Mouse (Mus musculus) hindbrain, postnatal 0 days (tissue): ENCODE data around the gene Tmem243. TPM values are rescaled to one million over a fixed set of nuclear protein-coding genes. Genes with fewer than 3 reads are reported as not detected.
"Not testable (repeated sequence)": the region's sequence is repeated elsewhere in the genome, so short reads cannot be mapped to it uniquely, and the experiment has no call there.

Experiments
- ATAC-seq: fragments of 200-750 bp; cut with Nextera tagmentation; 2 replicates; pipeline ENCODE4 v1.8.0; 2017; ENCODE audit warnings: mild to moderate bottlenecking, moderate TSS enrichment, moderate library complexity
- DNase-seq: peaks from one replicate; pipeline ENCODE4 v3.0.0-alpha.2; 2015; ENCODE audit warnings: low spot score
- H3K27ac ChIP-seq: fragments of 300-500 bp; sonication (generic); 2 replicates; pipeline ENCODE4 v1.5.1; 2014; ENCODE audit warnings: mild to moderate bottlenecking
- H3K27me3 ChIP-seq: fragments of 300-500 bp; sonication (generic); 2 replicates; pipeline ENCODE4 v1.6.1; 2014; ENCODE audit warnings: low read length, mixed read lengths; ENCODE audit not compliant: insufficient read depth
- H3K36me3 ChIP-seq: fragments of 300-500 bp; sonication (generic); 2 replicates; pipeline ENCODE4 v1.6.1; 2014; ENCODE audit warnings: low read length, mixed read lengths; ENCODE audit not compliant: insufficient read depth
- H3K4me1 ChIP-seq: fragments of 300-500 bp; sonication (generic); 2 replicates; pipeline ENCODE4 v1.6.1; 2014; ENCODE audit warnings: antibody characterized with exemption, low read length, mixed read lengths; ENCODE audit not compliant: insufficient read depth
- H3K4me2 ChIP-seq: fragments of 300-500 bp; sonication (generic); 2 replicates; pipeline ENCODE4 v1.6.1; 2014; ENCODE audit warnings: low read depth, mild to moderate bottlenecking, low read length, moderate library complexity, mixed read lengths
- H3K4me3 ChIP-seq: fragments of 300-500 bp; sonication (generic); 2 replicates; pipeline ENCODE4 v1.5.1; 2014; ENCODE audit warnings: low read length
- H3K9ac ChIP-seq: fragments of 300-500 bp; sonication (generic); replicated peaks from 2 replicates; pipeline ENCODE4 v1.6.1; 2014; ENCODE audit warnings: mild to moderate bottlenecking, low read length, moderate library complexity, mixed read lengths
- H3K9me3 ChIP-seq: fragments of 300-500 bp; sonication (generic); 2 replicates; pipeline ENCODE4 v1.6.1; 2016; ENCODE audit warnings: low read length, mixed read lengths
- CTCF ChIP-seq: IDR thresholded peaks from 2 replicates; pipeline ENCODE4 v1.5.1; 2016; ENCODE audit warnings: antibody characterized with exemption, control low read depth, low read depth
- WGBS: fragments of 180-500 bp; shearing (Covaris S2); extraction: QIAGEN DNeasy Blood & Tissue Kit; methylation state at CpG from one replicate; pipeline ENCODE4 v1.1.7; 2014; 5-methylcytosine and 5-hydroxymethylcytosine counted together
- polyA plus RNA-seq: library from polyadenylated mRNA; unstranded; fragments of >200 nt; fragmentation: Nextera tagmentation; extraction: Ambion mirVana; gene quantifications from 2 replicates; pipeline ENCODE4 v1.2.1, GENCODE M21; 2015
- total RNA-seq: library from RNA; depleted of rRNA; stranded (reverse); fragments of >200 nt; gene quantifications from 2 replicates; pipeline ENCODE4 v1.2.3, GENCODE M21; 2014; rRNA removed

Tmem243 gene
- total and polyA plus RNA-seq, 2 experiments from 2014 or later = 6.2 to 14.9 TPM

DNA sequence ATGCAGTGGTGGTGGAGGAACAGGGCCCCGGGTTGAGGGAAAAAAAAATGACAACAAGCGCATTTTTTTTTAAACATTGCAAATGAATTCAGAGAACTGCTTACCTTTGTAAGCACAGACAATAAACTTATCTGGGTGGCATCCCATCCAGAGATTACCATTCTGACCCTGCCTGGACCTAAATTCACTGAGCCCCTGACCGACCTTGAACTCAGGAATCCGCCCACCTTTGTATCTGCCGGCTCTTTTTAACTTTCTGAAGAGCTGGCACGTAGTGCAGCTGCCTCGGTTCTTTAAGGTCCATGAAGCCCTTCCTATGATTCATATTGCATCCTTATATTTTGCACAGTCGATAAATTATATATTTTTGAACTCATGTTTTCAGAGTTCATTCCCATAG is 65.9 kb downstream of the Tmem243 start:
- Histone ChIP-seq H3K4me2 (no peak overlapping the region), H3K9ac (no peak overlapping the region), H3K27me3 (no peaks in the 10 kb centered on the region), H3K36me3 (no peaks in the 10 kb centered on the region), H3K4me1 (no peaks in the 10 kb centered on the region), H3K27ac (no peak overlapping the region), H3K4me3 (no peak overlapping the region), H3K9me3 (no peaks in the 10 kb centered on the region)
- DNase-seq (no peak), ATAC-seq (no peak)
- no peak for TF ChIP-seq CTCF
- WGBS = 77% methylated on average over 8 of the region's 8 CpGs

DNA sequence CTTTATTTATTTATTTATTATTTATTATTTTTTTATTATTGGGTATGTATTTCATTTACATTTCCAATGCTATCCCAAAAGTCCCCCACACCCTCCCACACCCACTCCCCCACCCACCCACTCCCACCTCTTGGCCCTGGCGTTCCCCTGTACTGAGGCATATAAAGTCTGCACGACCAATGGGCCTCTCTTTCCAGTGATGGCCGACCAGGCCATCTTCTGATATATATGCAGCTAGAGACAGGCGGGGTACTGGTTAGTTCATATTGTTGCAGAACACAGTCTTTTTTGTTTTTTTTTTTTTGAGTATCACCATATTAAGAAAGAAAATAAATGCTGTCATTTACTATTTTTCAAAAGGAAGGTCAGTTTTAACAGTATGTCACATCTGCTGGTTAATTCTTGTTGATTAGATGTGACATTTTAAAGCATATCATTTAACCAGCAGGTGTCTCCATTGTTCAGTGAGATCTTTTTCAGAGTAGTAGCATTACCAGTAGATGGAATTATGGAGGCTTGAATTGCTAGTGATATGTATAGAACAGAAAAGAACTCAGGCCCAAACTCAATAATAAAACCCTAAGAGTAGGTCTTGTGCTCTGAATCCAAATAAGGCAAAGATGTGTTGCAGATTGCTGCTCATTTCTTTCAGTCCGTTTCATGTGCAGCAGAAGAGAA is 69.0 kb downstream of the Tmem243 start:
- H3K36me3 ChIP-seq, H3K27me3 ChIP-seq, H3K9ac ChIP-seq, H3K9me3 ChIP-seq, H3K4me3 ChIP-seq, H3K4me2 ChIP-seq, H3K27ac ChIP-seq, H3K4me1 ChIP-seq: not testable (repeated sequence)
- TF ChIP-seq CTCF = peak; percentile 66
- peak; percentile 70 for DNase-seq
- ATAC-seq = peak; percentile 73; the same call in 1 of the 2 replicates
- WGBS = 82% methylated on average over 4 of the region's 5 CpGs

DNA sequence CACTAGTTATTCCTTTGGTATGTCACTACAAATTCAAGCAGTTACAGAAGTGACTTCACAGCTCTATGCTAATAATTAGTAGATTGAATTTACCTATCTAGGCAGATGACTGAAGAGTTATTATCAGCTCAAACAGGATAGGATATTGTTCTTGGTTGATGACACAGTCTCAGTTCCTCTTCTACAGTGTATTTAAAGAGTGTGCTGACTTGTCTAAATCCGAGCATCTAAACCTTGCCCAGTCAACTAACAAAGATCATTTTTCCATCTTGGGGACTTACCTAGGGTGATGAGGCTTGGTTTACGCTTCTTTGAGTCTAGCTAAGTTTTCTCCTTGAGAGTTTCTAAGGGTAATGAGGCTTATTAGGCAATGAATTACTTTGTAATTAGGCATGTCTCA is 72.8 kb downstream of the Tmem243 start:
- Histone ChIP-seq H3K27ac (no peak overlapping the region), H3K36me3 (no peaks in the 10 kb centered on the region), H3K9me3 (no peaks in the 10 kb centered on the region), H3K27me3 (no peaks in the 10 kb centered on the region), H3K4me1 (no peaks in the 10 kb centered on the region), H3K9ac (no peak overlapping the region), H3K4me2 (no peak overlapping the region), H3K4me3 (no peak overlapping the region)
- no peak for ATAC-seq
- no peak for DNase-seq
- no peak for TF ChIP-seq CTCF
- WGBS = 66% methylated on average over 2 of the region's 2 CpGs

DNA sequence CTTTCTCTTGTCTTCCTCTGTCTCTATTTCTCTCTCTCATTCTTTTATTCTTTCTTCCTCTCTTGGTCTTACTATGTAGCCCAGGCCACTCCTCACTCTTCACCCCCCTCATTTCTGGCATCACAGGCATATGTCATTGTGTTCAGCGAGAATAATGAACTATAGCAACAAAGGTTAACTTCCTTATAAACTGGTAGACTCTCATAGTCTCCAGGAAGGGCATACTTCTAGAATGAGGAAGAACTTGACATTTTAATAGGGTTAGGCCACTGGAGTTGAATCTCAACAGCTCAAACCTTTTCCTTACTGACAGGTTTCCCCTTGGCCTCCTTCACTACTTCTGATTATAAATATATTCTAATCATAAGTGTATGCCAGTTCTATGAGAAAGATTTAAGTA is 86.0 kb downstream of the Tmem243 start:
- DNase-seq (no peak), ATAC-seq (no peak)
- no peaks in the 10 kb centered on the region for H3K36me3 ChIP-seq
- no peak overlapping the region for H3K9ac ChIP-seq
- no peak overlapping the region for H3K27ac ChIP-seq
- no peak overlapping the region for H3K4me2 ChIP-seq
- H3K27me3 ChIP-seq = no peaks in the 10 kb centered on the region
- no peak overlapping the region for H3K4me3 ChIP-seq
- H3K9me3 ChIP-seq = no peaks in the 10 kb centered on the region
- TF ChIP-seq CTCF = no peak
- no peaks in the 10 kb centered on the region for H3K4me1 ChIP-seq
- 86% methylated on average over 1 of the region's 1 CpGs for WGBS

Other genes with a start within 250 kb of the Tmem243 start
- gene Abcb4, start 207.0 kb upstream of the Tmem243 start, total RNA-seq = 0.72 and 1.4 TPM in 2 replicates
- gene Abcb4, start 207.0 kb upstream of the Tmem243 start, polyA plus RNA-seq = 1.2 and 1.4 TPM in 2 replicates
- 18.3 and 20.7 TPM in 2 replicates for gene Crot, start 103.3 kb upstream of the Tmem243 start, total RNA-seq
- gene Crot, start 103.3 kb upstream of the Tmem243 start, polyA plus RNA-seq = 26.0 and 30.3 TPM in 2 replicates
- 39.6 and 44.2 TPM in 2 replicates for gene Dmtf1, start 61.1 kb downstream of the Tmem243 start, total RNA-seq
- gene Dmtf1, start 61.1 kb downstream of the Tmem243 start, polyA plus RNA-seq = 28.4 and 32.3 TPM in 2 replicates
- 35.2 and 38.1 TPM in 2 replicates for gene 9330182L06Rik, start 165.4 kb downstream of the Tmem243 start, total RNA-seq
- 25.2 and 25.5 TPM in 2 replicates for gene 9330182L06Rik, start 165.4 kb downstream of the Tmem243 start, polyA plus RNA-seq